Mouse (Mus musculus) forebrain, embryonic 14.5 days (tissue): ENCODE results near the gene Gdpd5. TPM values are rescaled to one million over a fixed set of nuclear protein-coding genes. Genes with fewer than 3 reads are reported as not detected.

Experiments used
- ATAC-seq: fragments of 200-750 bp; cut with Nextera tagmentation; 2 replicates; pipeline ENCODE4 v1.8.0; 2017; ENCODE audit warnings: mild to moderate bottlenecking, moderate library complexity
- DNase-seq: peaks from one replicate; pipeline ENCODE4 v3.0.0-alpha.2; 2015; ENCODE audit warnings: low spot score
- H3K27ac ChIP-seq: fragments of 300-500 bp; sonication (generic); 2 replicates; pipeline ENCODE4 v1.5.1; 2014; ENCODE audit warnings: low read depth, mild to moderate bottlenecking, control low read depth, low read length, moderate library complexity
- H3K27me3 ChIP-seq: fragments of 300-500 bp; sonication (generic); replicated peaks from 2 replicates; pipeline ENCODE4 v1.6.1; 2014; ENCODE audit warnings: low read length, control low read depth, mixed read lengths; ENCODE audit not compliant: control insufficient read depth, insufficient read depth
- H3K36me3 ChIP-seq: fragments of 300-500 bp; sonication (generic); 2 replicates; pipeline ENCODE4 v1.6.1; 2014; ENCODE audit warnings: low read length, control low read depth; ENCODE audit not compliant: control insufficient read depth, insufficient read depth
- H3K4me1 ChIP-seq: fragments of 300-500 bp; sonication (generic); 2 replicates; pipeline ENCODE4 v1.6.1; 2014; ENCODE audit warnings: antibody characterized with exemption, low read length, control low read depth; ENCODE audit not compliant: control insufficient read depth, insufficient read depth
- H3K4me2 ChIP-seq: fragments of 300-500 bp; sonication (generic); 2 replicates; pipeline ENCODE4 v1.6.1; 2014; ENCODE audit warnings: mild to moderate bottlenecking, control low read depth, low read length
- H3K4me3 ChIP-seq: fragments of 300-500 bp; sonication (generic); 2 replicates; pipeline ENCODE4 v1.5.1; 2014; ENCODE audit warnings: low read depth, low read length, control low read depth
- H3K9ac ChIP-seq: fragments of 300-500 bp; sonication (generic); 2 replicates; pipeline ENCODE4 v1.6.1; 2014; ENCODE audit warnings: mild to moderate bottlenecking, low read length, control low read depth, moderate library complexity
- H3K9me3 ChIP-seq: fragments of 300-500 bp; sonication (generic); replicated peaks from 2 replicates; pipeline ENCODE4 v1.6.1; 2016; ENCODE audit warnings: low read length, control low read depth, mixed read lengths; ENCODE audit not compliant: control insufficient read depth
- WGBS: fragments of 180-500 bp; shearing (Covaris S2); extraction: QIAGEN DNeasy Blood & Tissue Kit; methylation state at CpG from one replicate; pipeline ENCODE4 v1.1.7; 2014; 5-methylcytosine and 5-hydroxymethylcytosine counted together
- polyA plus RNA-seq: library from polyadenylated mRNA; unstranded; fragments of >200 nt; fragmentation: Nextera tagmentation; extraction: Ambion mirVana; gene quantifications from 2 replicates; pipeline ENCODE4 v1.2.1, GENCODE M21; 2014

Gene Gdpd5
- polyA plus RNA-seq, 1 experiment from 2014 or later = 26.8 TPM

DNA sequence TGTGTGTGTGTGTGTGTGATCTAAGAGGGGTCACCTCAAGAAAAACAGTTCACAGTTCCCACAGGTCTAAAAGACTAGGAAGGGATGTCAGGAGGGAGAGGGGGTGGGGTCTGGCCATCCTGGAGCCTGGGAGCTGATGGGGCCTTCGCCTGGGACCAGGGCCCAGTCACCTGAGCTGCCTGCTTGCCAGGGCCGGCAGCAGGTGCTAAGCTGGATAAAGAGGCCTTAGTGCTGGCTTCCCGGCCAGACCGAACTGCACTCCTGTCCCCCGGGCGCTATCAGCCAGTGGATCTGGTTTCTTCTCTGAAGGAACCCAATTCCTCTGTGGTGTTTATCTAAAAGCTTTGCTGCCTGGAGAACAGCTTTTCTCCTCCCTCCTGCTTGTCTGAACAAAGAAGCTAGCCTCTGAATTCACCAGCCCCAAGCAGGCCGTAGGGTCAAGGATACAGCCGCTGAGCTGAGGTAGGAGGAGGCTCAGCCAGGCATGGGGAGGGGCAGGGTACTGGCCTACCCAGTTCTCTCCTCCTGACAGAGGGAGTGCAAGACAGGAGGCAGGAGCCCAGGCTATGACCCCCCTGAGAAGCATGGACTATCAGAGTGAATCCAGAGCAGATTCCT is 43.4 kb downstream of the Gdpd5 start:
- no peak overlapping the region for H3K4me2 ChIP-seq
- H3K4me1 ChIP-seq = peaks cover 7% of the 10 kb centered on the region
- no peak for ATAC-seq
- no peaks in the 10 kb centered on the region for H3K27me3 ChIP-seq
- H3K27ac ChIP-seq = peak overlapping the region; percentile 11; the same call in 1 of the 2 replicates
- no peaks in the 10 kb centered on the region for H3K9me3 ChIP-seq
- H3K36me3 ChIP-seq = 0 out of 2 replicates have a peak, but pooled peaks cover 3% of the 10 kb centered on the region
- 29% methylated on average over 8 of the region's 8 CpGs for WGBS
- H3K9ac ChIP-seq = 0 out of 2 replicates have a peak overlapping the region, but pooled peaks have one; percentile 21
- DNase-seq = no peak
- H3K4me3 ChIP-seq = no peak overlapping the region

DNA sequence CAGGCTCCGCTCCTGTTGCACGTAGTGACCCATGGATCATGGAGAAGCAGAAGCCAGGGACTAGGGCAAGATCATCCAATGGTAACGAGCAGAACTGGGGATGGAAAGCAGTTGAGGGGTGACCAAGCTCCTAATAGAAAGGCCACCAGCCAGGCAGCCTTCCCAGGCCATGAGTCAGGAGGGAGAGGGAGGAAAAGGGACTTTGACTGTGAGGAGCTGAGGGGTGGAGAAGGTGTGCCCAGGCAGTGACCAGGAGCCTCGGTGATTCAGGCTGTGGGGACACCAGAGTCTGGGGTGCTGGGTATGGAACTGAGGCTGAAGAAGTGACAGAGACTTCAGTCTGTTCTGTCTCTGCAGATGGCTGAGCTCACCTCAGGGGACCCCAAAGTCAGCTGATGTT is 44.5 kb downstream of the Gdpd5 start:
- Histone ChIP-seq H3K9ac (no peak overlapping the region), H3K9me3 (no peaks in the 10 kb centered on the region), H3K4me2 (no peak overlapping the region), H3K27ac (no peak overlapping the region), H3K4me3 (no peak overlapping the region), H3K36me3 (0 out of 2 replicates have a peak, but pooled peaks cover 3% of the 10 kb centered on the region), H3K27me3 (no peaks in the 10 kb centered on the region), H3K4me1 (peaks cover 9% of the 10 kb centered on the region)
- no peak for ATAC-seq
- no peak for DNase-seq
- WGBS = 86% methylated on average over 4 of the region's 4 CpGs

DNA sequence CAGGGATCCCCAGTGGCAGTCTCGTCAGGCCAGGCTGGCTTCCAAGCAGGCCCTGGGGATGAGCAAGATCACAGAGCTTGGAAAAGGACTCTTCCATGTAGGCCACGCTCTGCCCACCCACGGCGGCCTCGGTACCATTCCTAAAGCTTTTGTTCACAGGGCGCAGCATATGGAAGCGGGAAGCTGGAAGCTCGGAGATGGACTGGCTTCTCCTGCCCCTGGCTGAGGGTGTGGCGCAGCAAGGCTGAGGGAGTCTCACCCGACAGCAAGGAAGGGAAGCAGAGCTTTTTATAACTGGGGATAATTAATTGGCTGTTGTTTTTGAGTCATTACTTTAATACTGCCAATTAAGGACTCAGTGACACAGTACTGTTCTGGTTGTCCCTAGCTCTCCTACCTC is 45.8 kb downstream of the Gdpd5 start:
- no peaks in the 10 kb centered on the region for H3K27me3 ChIP-seq
- no peak overlapping the region for H3K4me3 ChIP-seq
- WGBS = 27% methylated on average over 10 of the region's 10 CpGs
- peaks cover 12% of the 10 kb centered on the region for H3K4me1 ChIP-seq
- ATAC-seq = no peak
- peak; percentile 47 for DNase-seq
- no peak overlapping the region for H3K27ac ChIP-seq
- 0 out of 2 replicates have a peak, but pooled peaks cover 3% of the 10 kb centered on the region for H3K36me3 ChIP-seq
- H3K4me2 ChIP-seq = no peak overlapping the region
- H3K9ac ChIP-seq = no peak overlapping the region
- no peaks in the 10 kb centered on the region for H3K9me3 ChIP-seq

DNA sequence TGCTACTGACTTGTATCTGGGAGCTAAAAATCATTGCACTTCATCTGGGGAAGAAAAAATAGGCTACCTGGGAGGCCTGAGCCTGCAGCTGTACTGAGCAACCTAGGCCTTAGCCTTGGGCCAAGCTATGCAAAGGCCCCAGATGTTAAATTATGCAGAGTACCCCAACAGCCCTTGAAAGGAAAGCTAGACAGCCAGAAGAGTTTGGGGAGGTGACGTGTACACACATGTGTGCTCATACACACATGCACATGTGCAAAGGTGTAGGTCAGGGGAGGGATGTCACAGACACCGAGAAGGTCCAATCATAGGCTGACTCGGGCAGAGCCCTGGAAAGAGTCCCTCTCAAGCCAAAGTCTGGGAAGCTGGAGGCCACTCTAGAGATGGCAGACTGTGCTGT is 46.8 kb downstream of the Gdpd5 start:
- Histone ChIP-seq H3K9me3 (no peaks in the 10 kb centered on the region), H3K4me2 (no peak overlapping the region), H3K4me1 (peaks cover 21% of the 10 kb centered on the region), H3K27me3 (no peaks in the 10 kb centered on the region), H3K36me3 (0 out of 2 replicates have a peak, but pooled peaks cover 3% of the 10 kb centered on the region), H3K27ac (no peak overlapping the region), H3K4me3 (no peak overlapping the region), H3K9ac (no peak overlapping the region)
- no peak for DNase-seq
- ATAC-seq = no peak
- WGBS = 90% methylated on average over 3 of the region's 3 CpGs

DNA sequence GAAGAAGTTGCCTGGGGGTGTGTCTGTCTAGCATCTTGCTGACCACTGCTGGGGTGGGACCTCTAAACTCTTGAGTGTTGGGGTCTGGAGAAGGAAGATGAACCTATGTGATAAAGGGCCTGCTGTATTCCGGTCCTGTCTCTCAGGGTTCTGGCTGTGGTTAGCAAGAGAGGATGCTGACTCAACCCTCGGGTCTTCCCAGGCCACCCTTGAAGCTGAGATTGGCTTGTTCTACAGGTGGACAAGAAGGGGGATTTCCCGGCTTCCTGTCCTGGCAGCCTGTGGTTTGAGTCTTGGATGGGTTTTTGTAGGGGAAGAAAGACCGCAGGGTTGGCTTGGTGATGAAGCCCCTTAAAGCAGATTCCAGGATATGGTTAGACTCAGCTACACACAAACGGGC is 47.6 kb downstream of the Gdpd5 start:
- H3K9ac ChIP-seq = no peak overlapping the region
- ATAC-seq (no peak), DNase-seq (no peak)
- no peak overlapping the region for H3K27ac ChIP-seq
- no peak overlapping the region for H3K4me2 ChIP-seq
- H3K4me3 ChIP-seq = no peak overlapping the region
- H3K4me1 ChIP-seq = peaks cover 24% of the 10 kb centered on the region
- H3K27me3 ChIP-seq = no peaks in the 10 kb centered on the region
- WGBS = 86% methylated on average over 5 of the region's 5 CpGs
- 0 out of 2 replicates have a peak, but pooled peaks cover 3% of the 10 kb centered on the region for H3K36me3 ChIP-seq
- H3K9me3 ChIP-seq = no peaks in the 10 kb centered on the region

DNA sequence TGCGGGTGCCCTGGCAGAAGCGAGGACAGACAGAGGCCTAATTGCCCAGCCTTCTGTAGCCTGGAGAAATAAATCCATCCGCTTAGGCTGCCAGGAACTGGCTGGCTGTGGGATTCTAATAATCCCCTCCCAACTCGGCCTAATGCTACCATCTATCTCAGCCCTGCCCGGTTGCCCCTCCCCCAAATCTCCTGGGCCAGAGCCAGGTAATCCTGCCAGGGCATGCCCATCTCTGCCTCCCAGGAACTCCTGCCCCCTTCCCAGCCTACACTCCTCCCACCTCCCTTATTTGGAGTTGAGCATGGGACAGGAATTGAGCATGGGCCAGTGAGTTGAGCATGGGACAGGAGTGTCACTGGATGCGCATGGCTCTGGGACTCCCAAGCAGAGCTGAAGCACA is 48.6 kb downstream of the Gdpd5 start:
- WGBS = 19% methylated on average over 6 of the region's 6 CpGs

DNA sequence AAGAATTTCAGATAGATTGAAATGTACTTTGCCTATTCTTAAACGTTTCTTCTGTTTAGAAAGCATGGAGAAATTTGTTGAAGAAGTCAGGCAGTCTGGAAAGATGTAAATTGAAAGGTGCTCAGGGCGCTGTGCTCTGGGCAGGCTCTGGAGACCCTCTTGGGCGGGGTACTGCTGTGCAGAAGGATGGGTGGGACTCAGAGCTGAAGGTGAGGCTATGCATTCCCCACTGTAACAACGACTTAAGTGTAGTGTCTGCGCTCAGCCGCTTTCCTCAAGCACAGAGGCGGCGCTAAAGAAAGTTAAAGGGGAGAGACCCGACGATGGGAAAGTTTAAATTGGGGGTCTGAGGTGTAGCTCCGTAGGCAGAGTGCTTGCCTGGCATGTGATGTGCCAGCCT is 49.0 kb downstream of the Gdpd5 start:
- Histone ChIP-seq H3K27me3 (no peaks in the 10 kb centered on the region), H3K36me3 (0 out of 2 replicates have a peak, but pooled peaks cover 3% of the 10 kb centered on the region), H3K4me2 (no peak overlapping the region), H3K27ac (0 out of 2 replicates have a peak overlapping the region, but pooled peaks have one; percentile 27), H3K4me1 (peaks cover 34% of the 10 kb centered on the region), H3K4me3 (no peak overlapping the region), H3K9me3 (no peaks in the 10 kb centered on the region), H3K9ac (no peak overlapping the region)
- DNase-seq (no peak), ATAC-seq (no peak)
- WGBS = 72% methylated on average over 11 of the region's 11 CpGs

More for the DNA sequence above, 48.6 kb downstream of the Gdpd5 start:
- H3K27ac ChIP-seq = 0 out of 2 replicates have a peak overlapping the region, but pooled peaks have one; percentile 27
- no peak overlapping the region for H3K9ac ChIP-seq
- ATAC-seq (peak; percentile 27), DNase-seq (peak; percentile 71)
- H3K27me3 ChIP-seq = no peaks in the 10 kb centered on the region
- H3K36me3 ChIP-seq = 0 out of 2 replicates have a peak, but pooled peaks cover 3% of the 10 kb centered on the region
- H3K4me2 ChIP-seq = no peak overlapping the region
- peaks cover 30% of the 10 kb centered on the region for H3K4me1 ChIP-seq
- no peak overlapping the region for H3K4me3 ChIP-seq
- H3K9me3 ChIP-seq = no peaks in the 10 kb centered on the region

DNA sequence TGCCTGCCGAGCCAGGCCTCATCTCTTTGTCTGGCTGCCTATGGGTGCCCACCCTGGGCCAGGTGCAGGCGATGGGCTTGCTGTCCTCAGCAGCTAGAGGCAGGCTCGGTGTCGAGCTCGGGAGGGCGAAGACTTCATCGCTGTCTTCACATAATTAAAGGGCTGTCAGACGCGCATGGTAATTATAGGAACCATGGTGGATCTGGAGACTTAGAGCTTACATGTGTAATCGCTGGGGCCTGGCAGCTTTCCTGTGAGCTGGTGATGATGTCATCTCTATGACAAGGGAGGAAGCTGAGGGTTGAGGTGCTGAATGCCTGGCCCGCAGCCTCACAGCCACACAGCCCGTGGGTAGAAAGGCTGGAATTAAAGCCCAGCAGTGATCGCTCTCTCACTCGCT is 51.0 kb downstream of the Gdpd5 start:
- H3K27me3 ChIP-seq = no peaks in the 10 kb centered on the region
- DNase-seq = peak; percentile 87
- no peak overlapping the region; the same call in 1 of the 2 replicates for H3K4me2 ChIP-seq
- H3K4me3 ChIP-seq = no peak overlapping the region
- H3K4me1 ChIP-seq = peaks cover 34% of the 10 kb centered on the region
- WGBS = 24% methylated on average over 14 of the region's 14 CpGs
- H3K9me3 ChIP-seq = no peaks in the 10 kb centered on the region
- peak overlapping the region; percentile 13; the same call in 1 of the 2 replicates for H3K9ac ChIP-seq
- peak overlapping the region; percentile 67 for H3K27ac ChIP-seq
- peak; percentile 72 for ATAC-seq
- no peaks in the 10 kb centered on the region for H3K36me3 ChIP-seq

DNA sequence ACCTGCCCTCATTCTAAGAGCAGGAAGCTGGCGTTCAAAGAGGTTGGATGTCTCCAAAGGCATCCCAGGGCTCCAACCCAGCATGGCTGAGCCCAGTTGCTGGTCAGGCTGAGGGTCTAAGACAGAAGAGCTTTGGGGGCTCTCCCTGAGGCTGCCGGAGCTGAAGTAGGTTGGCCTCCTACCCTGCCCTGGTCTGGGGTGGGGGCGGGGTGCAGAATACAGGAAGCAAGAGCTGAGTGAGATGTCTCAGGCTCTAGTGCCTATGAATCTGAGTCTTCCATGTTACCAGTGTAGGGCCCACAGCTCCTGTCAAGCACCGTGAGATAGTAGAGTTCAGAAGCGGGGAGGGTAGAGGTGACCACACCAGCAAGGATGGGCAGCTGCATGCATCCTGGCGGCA is 51.6 kb downstream of the Gdpd5 start:
- Histone ChIP-seq H3K9me3 (no peaks in the 10 kb centered on the region), H3K36me3 (no peaks in the 10 kb centered on the region), H3K9ac (peak overlapping the region; percentile 1; the same call in 1 of the 2 replicates), H3K4me3 (no peak overlapping the region), H3K4me2 (no peak overlapping the region; the same call in 1 of the 2 replicates), H3K4me1 (peaks cover 34% of the 10 kb centered on the region), H3K27me3 (no peaks in the 10 kb centered on the region), H3K27ac (peak overlapping the region; percentile 67; the same call in 1 of the 2 replicates)
- no peak for ATAC-seq
- 85% methylated on average over 6 of the region's 6 CpGs for WGBS
- DNase-seq = no peak
